Mouse (Mus musculus) stomach, embryonic 14.5 days (tissue): Measurements from ENCODE around the gene Ryr2. TPM values are rescaled to one million over a fixed set of nuclear protein-coding genes. Genes with fewer than 3 reads are reported as not detected.
A peak's percentile ranks its signal among the peaks of the same experiment; 100 is the strongest.

Source experiments
- ATAC-seq: fragments of 200-750 bp; cut with Nextera tagmentation; 2 replicates; pipeline ENCODE4 v1.8.0; 2017; ENCODE audit warnings: low read depth, moderate TSS enrichment; ENCODE audit not compliant: insufficient number of reproducible peaks, insufficient read depth, low FRiP score
- H3K27ac ChIP-seq: fragments of 300-500 bp; sonication (generic); 2 replicates; pipeline ENCODE4 v1.5.1; 2014; ENCODE audit warnings: mild to moderate bottlenecking, low read length, moderate library complexity, mixed read lengths
- H3K27me3 ChIP-seq: fragments of 300-500 bp; sonication (generic); 2 replicates; pipeline ENCODE4 v1.6.1; 2014; ENCODE audit warnings: low read length, control low read depth, mixed read lengths; ENCODE audit not compliant: control insufficient read depth, insufficient read depth
- H3K36me3 ChIP-seq: fragments of 300-500 bp; sonication (generic); 2 replicates; pipeline ENCODE4 v1.6.1; 2014; ENCODE audit warnings: mild to moderate bottlenecking, control low read depth, low read length, moderate library complexity, mixed read lengths; ENCODE audit not compliant: control insufficient read depth, insufficient read depth
- H3K4me1 ChIP-seq: fragments of 300-500 bp; sonication (generic); 2 replicates; pipeline ENCODE4 v1.6.1; 2014; ENCODE audit warnings: low read length, control low read depth, mixed read lengths; ENCODE audit not compliant: control insufficient read depth, insufficient read depth
- H3K4me2 ChIP-seq: fragments of 300-500 bp; sonication (generic); replicated peaks from 2 replicates; pipeline ENCODE4 v1.6.1; 2014; ENCODE audit warnings: low read depth, low read length, control low read depth
- H3K4me3 ChIP-seq: fragments of 300-500 bp; sonication (generic); 2 replicates; pipeline ENCODE4 v1.5.1; 2014; ENCODE audit warnings: low read depth, low read length, control low read depth
- H3K9ac ChIP-seq: fragments of 300-500 bp; sonication (generic); replicated peaks from 2 replicates; pipeline ENCODE4 v1.6.1; 2014; ENCODE audit warnings: low read depth, mild to moderate bottlenecking, control low read depth, low read length, moderate library complexity, mixed read lengths
- H3K9me3 ChIP-seq: fragments of 300-500 bp; sonication (generic); 2 replicates; pipeline ENCODE4 v1.6.1; 2016; ENCODE audit warnings: low read depth, low read length, control low read depth; ENCODE audit not compliant: control insufficient read depth
- WGBS: fragments of 180-500 bp; shearing (Covaris S2); extraction: QIAGEN DNeasy Blood & Tissue Kit; methylation state at CpG from one replicate; pipeline ENCODE4 v1.1.7; 2014; 5-methylcytosine and 5-hydroxymethylcytosine counted together
- polyA plus RNA-seq: library from polyadenylated mRNA; unstranded; fragments of >200 nt; fragmentation: Nextera tagmentation; extraction: Ambion mirVana; gene quantifications from 2 replicates; pipeline ENCODE4 v1.2.1, GENCODE M21; 2014

The Ryr2 gene
- polyA plus RNA-seq, 1 experiment from 2014 or later: 2.6 TPM

- no peak for ATAC-seq
- Histone ChIP-seq H3K4me2 (no peak overlapping the region), H3K9me3 (no peaks in the 10 kb centered on the region), H3K27me3 (no peaks in the 10 kb centered on the region), H3K36me3 (no peaks in the 10 kb centered on the region), H3K4me3 (no peak overlapping the region), H3K4me1 (no peaks in the 10 kb centered on the region), H3K27ac (no peak overlapping the region), H3K9ac (no peak overlapping the region)
- 75% methylated on average over 2 of the region's 2 CpGs for WGBS
Measured at GRCm38 (mm10) chr13:11869486-11869885, 237.3 kb downstream of the Ryr2 start.

GRCm38 (mm10) chr13:11868979-11869378 is 237.8 kb downstream of the Ryr2 start:
- Histone ChIP-seq H3K36me3 (no peaks in the 10 kb centered on the region), H3K27ac (no peak overlapping the region), H3K9me3 (no peaks in the 10 kb centered on the region), H3K4me2 (no peak overlapping the region), H3K4me3 (no peak overlapping the region), H3K4me1 (no peaks in the 10 kb centered on the region), H3K27me3 (no peaks in the 10 kb centered on the region), H3K9ac (no peak overlapping the region)
- 79% methylated on average over 2 of the region's 2 CpGs for WGBS
- no peak for ATAC-seq

GRCm38 (mm10) chr13:11868056-11868455 is 238.7 kb downstream of the Ryr2 start:
- no peak for ATAC-seq
- Histone ChIP-seq H3K9ac (no peak overlapping the region), H3K4me1 (no peaks in the 10 kb centered on the region), H3K4me3 (no peak overlapping the region), H3K27ac (no peak overlapping the region), H3K27me3 (no peaks in the 10 kb centered on the region), H3K9me3 (no peaks in the 10 kb centered on the region), H3K36me3 (no peaks in the 10 kb centered on the region), H3K4me2 (no peak overlapping the region)
- 47% methylated on average over 7 of the region's 7 CpGs for WGBS

- WGBS: 71% methylated on average over 3 of the region's 3 CpGs
- H3K27ac ChIP-seq: no peak overlapping the region
Measured at GRCm38 (mm10) chr13:11865261-11865660, 241.5 kb downstream of the Ryr2 start.

GRCm38 (mm10) chr13:11851691-11852090 is 255.1 kb downstream of the Ryr2 start:
- Histone ChIP-seq H3K27ac (no peak overlapping the region), H3K4me2 (no peak overlapping the region), H3K4me3 (no peak overlapping the region), H3K36me3 (no peaks in the 10 kb centered on the region), H3K27me3 (no peaks in the 10 kb centered on the region), H3K9ac (no peak overlapping the region), H3K9me3 (no peaks in the 10 kb centered on the region), H3K4me1 (no peaks in the 10 kb centered on the region)
- 63% methylated on average over 3 of the region's 3 CpGs for WGBS
- no peak for ATAC-seq

More at GRCm38 (mm10) chr13:11865261-11865660, 241.5 kb downstream of the Ryr2 start:
- Histone ChIP-seq H3K36me3 (no peaks in the 10 kb centered on the region), H3K27me3 (no peaks in the 10 kb centered on the region), H3K4me1 (no peaks in the 10 kb centered on the region), H3K4me3 (no peak overlapping the region), H3K9me3 (no peaks in the 10 kb centered on the region), H3K4me2 (no peak overlapping the region), H3K9ac (no peak overlapping the region)
- ATAC-seq: no peak

DNA sequence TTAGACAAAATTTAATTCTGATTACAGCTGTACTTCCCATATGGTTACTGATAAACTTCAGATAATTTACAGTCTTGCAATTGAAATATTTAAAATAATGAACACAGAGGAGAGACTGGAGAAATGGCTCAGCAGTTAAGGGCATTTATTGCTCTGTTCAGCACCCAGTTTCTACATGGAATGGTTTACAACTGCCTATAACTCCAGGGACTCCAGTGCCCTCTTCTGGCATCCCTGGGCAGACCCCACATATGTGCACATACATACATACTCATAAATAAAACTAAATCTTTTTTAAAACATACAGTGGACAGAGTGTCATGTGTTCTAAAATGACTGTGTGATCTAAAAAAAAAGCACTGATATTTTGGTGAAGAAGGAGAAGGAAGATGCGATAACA is 262.9 kb downstream of the Ryr2 start:
- Histone ChIP-seq H3K27ac (no peak overlapping the region), H3K27me3 (no peaks in the 10 kb centered on the region), H3K4me1 (no peaks in the 10 kb centered on the region), H3K9me3 (no peaks in the 10 kb centered on the region), H3K36me3 (no peaks in the 10 kb centered on the region), H3K4me3 (no peak overlapping the region), H3K4me2 (no peak overlapping the region), H3K9ac (no peak overlapping the region)
- no peak for ATAC-seq
- WGBS: 92% methylated on average over 1 of the region's 1 CpGs

DNA sequence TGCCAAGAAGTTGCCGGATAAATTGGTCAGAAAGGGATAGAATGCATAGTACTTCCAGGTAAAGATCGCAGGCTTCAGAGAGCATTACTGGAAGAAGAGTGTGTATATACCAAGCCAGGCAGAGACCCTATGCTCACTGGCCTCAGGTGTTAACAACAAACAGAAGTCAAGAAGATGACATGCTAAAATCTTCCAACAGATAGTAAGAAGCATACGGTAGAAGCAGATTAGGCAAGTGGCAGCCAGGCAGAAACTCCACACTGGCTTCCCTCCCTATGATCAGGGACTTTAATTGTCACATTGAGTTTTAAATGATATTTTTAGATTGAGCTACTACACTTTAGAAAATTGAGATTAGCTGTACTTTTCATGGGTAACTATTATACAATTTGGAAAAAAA is 268.9 kb downstream of the Ryr2 start:
- Histone ChIP-seq H3K27ac (no peak overlapping the region), H3K36me3 (no peaks in the 10 kb centered on the region), H3K9ac (no peak overlapping the region), H3K9me3 (no peaks in the 10 kb centered on the region), H3K4me3 (no peak overlapping the region), H3K4me1 (no peaks in the 10 kb centered on the region), H3K4me2 (no peak overlapping the region), H3K27me3 (no peaks in the 10 kb centered on the region)
- ATAC-seq: no peak
- 91% methylated on average over 3 of the region's 3 CpGs for WGBS

DNA sequence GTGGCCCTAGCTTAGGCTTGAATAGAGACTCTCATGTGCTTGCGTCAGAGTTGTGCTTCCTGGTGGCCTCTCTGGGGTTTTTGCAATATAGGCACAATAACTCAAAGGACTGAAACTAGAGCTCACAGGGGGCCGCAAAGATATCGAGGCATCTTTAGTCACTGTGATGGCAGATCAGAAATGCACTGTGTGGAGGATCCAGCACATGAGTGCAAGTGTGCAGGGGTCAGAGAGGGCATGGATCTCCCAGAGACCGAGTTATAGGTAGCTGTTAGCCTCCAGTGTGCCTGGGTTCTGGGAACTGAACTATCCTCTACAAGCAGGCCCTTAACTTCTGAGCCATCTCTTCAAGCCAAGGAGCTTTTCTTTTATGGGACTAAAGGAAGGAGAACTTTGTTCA is 269.6 kb downstream of the Ryr2 start:
- no peaks in the 10 kb centered on the region for H3K9me3 ChIP-seq
- no peak for ATAC-seq
- no peak overlapping the region for H3K27ac ChIP-seq
- H3K36me3 ChIP-seq: no peaks in the 10 kb centered on the region
- H3K4me1 ChIP-seq: no peaks in the 10 kb centered on the region
- WGBS: 87% methylated on average over 4 of the region's 4 CpGs
- H3K4me3 ChIP-seq: no peak overlapping the region
- no peaks in the 10 kb centered on the region for H3K27me3 ChIP-seq
- H3K4me2 ChIP-seq: no peak overlapping the region
- H3K9ac ChIP-seq: no peak overlapping the region

- no peak overlapping the region for H3K9ac ChIP-seq
- no peaks in the 10 kb centered on the region for H3K27me3 ChIP-seq
- no peak overlapping the region for H3K27ac ChIP-seq
- 53% methylated on average over 6 of the region's 6 CpGs for WGBS
- no peaks in the 10 kb centered on the region for H3K9me3 ChIP-seq
- H3K4me2 ChIP-seq: no peak overlapping the region
- H3K36me3 ChIP-seq: no peaks in the 10 kb centered on the region
- H3K4me1 ChIP-seq: no peaks in the 10 kb centered on the region
- no peak overlapping the region for H3K4me3 ChIP-seq
- peak; percentile 46; the same call in 1 of the 2 replicates for ATAC-seq
Measured at GRCm38 (mm10) chr13:11836304-11837078, 270.3 kb downstream of the Ryr2 start.
